Mouse (Mus musculus): ENCODE measurements at regions not wholly inside any gene's neighbourhood (a gene's known extent, or its start where the extent isn't known, plus 50 kb on each side); places are given as distances from the start of the nearest gene placed in this dataset.
"Not testable (repeated sequence)": the region's sequence is repeated elsewhere in the genome, so short reads cannot be mapped to it uniquely, and the experiment has no call there.

GRCm38 (mm10) chr5:142281997-142282396 lies 119.3 kb upstream of the Foxk1 start:
- in situ Hi-C loops (cut with MboI) = no loop called here

GRCm38 (mm10) chr5:142287981-142288380 lies 113.3 kb upstream of the Foxk1 start:
- in situ Hi-C loops (cut with MboI) = no loop called here

- in situ Hi-C loops (cut with MboI) = no loop called here
These were observed 109.8 kb upstream of the Foxk1 start for GRCm38 (mm10) chr5:142291451-142291850.

GRCm38 (mm10) chr5:142296401-142296800 lies 104.9 kb upstream of the Foxk1 start:
- in situ Hi-C loops (cut with MboI) = not testable (repeated sequence)

GRCm38 (mm10) chr5:142299621-142300020 lies 101.7 kb upstream of the Foxk1 start:
- in situ Hi-C loops (cut with MboI) = loop anchor here (25.0 kb wide), 1 partner anchor 1462 kb away; the partner anchor contains the start of gene Gna12

- in situ Hi-C loops (cut with MboI) = loop anchor here (25.0 kb wide), 1 partner anchor 1471 kb away; the partner anchor contains the start of gene Gna12
These were observed 92.8 kb upstream of the Foxk1 start for GRCm38 (mm10) chr5:142308511-142308910.

GRCm38 (mm10) chr5:142313944-142314343 lies 87.4 kb upstream of the Foxk1 start:
- in situ Hi-C loops (cut with MboI) = loop anchor here (25.0 kb wide), 1 partner anchor 1477 kb away; the partner anchor contains the start of gene Gna12

- in situ Hi-C loops (cut with MboI) = loop anchor here (25.0 kb wide), 1 partner anchor 1477 kb away; the partner anchor contains the start of gene Gna12
These were observed 86.8 kb upstream of the Foxk1 start for GRCm38 (mm10) chr5:142314466-142314865.

- in situ Hi-C loops (cut with MboI) = loop anchor here (25.0 kb wide), 1 partner anchor 1482 kb away; the partner anchor contains the start of gene Gna12
These were observed 82.0 kb upstream of the Foxk1 start for GRCm38 (mm10) chr5:142319268-142319667.

GRCm38 (mm10) chr5:142321316-142321715 lies 80.0 kb upstream of the Foxk1 start:
- in situ Hi-C loops (cut with MboI) = loop anchor here (25.0 kb wide), 1 partner anchor 1484 kb away; the partner anchor contains the start of gene Gna12

- in situ Hi-C loops (cut with MboI) = loop anchor here (25.0 kb wide), 1 partner anchor 1488 kb away; the partner anchor contains the start of gene Gna12
These were observed 76.4 kb upstream of the Foxk1 start for GRCm38 (mm10) chr5:142324928-142325327.

GRCm38 (mm10) chr5:142325560-142325959 lies 75.7 kb upstream of the Foxk1 start:
- in situ Hi-C loops (cut with MboI) = no loop called here

GRCm38 (mm10) chr5:142327261-142327660 lies 74.0 kb upstream of the Foxk1 start:
- in situ Hi-C loops (cut with MboI) = no loop called here

- in situ Hi-C loops (cut with MboI) = no loop called here
These were observed 71.4 kb upstream of the Foxk1 start for GRCm38 (mm10) chr5:142329724-142330520.

GRCm38 (mm10) chr5:142332744-142333143 lies 68.6 kb upstream of the Foxk1 start:
- in situ Hi-C loops (cut with MboI) = no loop called here

GRCm38 (mm10) chr5:142337436-142337835 lies 63.9 kb upstream of the Foxk1 start:
- in situ Hi-C loops (cut with MboI) = no loop called here

GRCm38 (mm10) chr5:142338051-142338450 lies 63.2 kb upstream of the Foxk1 start:
- in situ Hi-C loops (cut with MboI) = no loop called here

GRCm38 (mm10) chr5:142340205-142341025 lies 60.9 kb upstream of the Foxk1 start:
- in situ Hi-C loops (cut with MboI) = no loop called here

GRCm38 (mm10) chr5:142341026-142341432 lies 60.3 kb upstream of the Foxk1 start:
- in situ Hi-C loops (cut with MboI) = no loop called here

GRCm38 (mm10) chr5:142346454-142346853 lies 54.8 kb upstream of the Foxk1 start:
- in situ Hi-C loops (cut with MboI) = no loop called here

GRCm38 (mm10) chr5:142350574-142350973 lies 50.7 kb upstream of the Foxk1 start:
- in situ Hi-C loops (cut with MboI) = no loop called here

Measured in mature B cell (primary cell).